Mouse (Mus musculus) megakaryocyte, adult 5-6 weeks (primary cell): ENCODE measurements around the gene Kmt5b. TPM values are rescaled to one million over a fixed set of nuclear protein-coding genes. Genes with fewer than 3 reads are reported as not detected.

Source experiments
- ATAC-seq: 2 replicates; pipeline ENCODE4 v1.8.0; 2016; ENCODE audit warnings: mild to moderate bottlenecking, inconsistent platforms; ENCODE audit not compliant: poor library complexity, severe bottlenecking
- total RNA-seq, 2 experiments: library from RNA; stranded (forward) in 1 of 2; stranded (reverse) in 1 of 2; fragments of 153-499, 151-499 nt in 1 of 2; fragments of 221-1000, 200-1000 nt in 1 of 2; gene quantifications; 2 replicates each; pipeline versions ENCODE4 v1.2.3 to v1.2.4; 2015 to 2017

Kmt5b gene
- total RNA-seq, 2 experiments from 2014 or later, result 28.5 to 44.7 TPM

DNA sequence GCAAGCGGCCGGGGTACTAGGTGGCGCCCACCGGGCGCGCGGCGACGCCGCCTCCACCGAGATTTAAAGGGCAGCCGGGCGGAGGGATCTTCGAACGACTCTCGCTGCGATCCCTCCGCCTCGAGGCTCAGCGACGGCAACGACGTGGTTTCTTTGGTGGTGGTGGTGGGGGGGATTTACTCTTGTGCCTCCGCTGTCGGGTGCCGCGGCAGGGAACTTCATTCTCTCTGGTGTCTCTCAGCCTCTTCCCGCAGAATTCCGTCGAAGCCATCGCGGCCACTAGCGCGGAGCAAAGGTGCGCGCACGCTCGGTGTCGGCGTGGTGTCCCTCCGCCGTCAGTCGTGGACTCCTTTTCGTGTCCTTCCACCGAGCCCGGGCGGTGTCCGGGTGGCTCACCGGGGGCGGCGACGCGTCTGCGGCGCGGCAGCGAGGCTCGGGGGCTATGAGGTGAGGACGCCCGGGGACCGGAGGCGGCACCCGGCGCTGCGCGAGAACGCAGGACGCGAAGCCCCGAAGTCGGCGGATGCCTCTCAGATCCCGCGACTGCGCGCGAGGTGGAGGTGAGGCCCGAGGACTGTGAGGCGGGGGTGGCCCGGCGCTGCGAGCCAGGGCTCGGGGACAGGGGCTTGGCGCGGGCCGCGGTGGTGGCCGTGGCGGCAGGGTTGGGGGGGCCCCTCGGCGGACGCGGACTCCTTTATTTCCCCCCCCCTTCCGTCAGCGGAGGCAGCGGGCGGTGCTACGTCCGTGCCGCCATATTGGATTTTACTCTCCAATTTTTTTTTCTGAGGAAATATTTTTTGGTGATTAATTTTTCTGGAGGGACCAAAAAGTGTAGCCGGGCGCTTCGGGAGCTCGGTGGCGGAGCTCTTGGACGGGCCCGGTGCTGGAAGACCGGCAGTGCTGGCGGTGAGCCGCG lies 818 bp downstream of the Kmt5b start:
- ATAC-seq, result peak; percentile 62

DNA sequence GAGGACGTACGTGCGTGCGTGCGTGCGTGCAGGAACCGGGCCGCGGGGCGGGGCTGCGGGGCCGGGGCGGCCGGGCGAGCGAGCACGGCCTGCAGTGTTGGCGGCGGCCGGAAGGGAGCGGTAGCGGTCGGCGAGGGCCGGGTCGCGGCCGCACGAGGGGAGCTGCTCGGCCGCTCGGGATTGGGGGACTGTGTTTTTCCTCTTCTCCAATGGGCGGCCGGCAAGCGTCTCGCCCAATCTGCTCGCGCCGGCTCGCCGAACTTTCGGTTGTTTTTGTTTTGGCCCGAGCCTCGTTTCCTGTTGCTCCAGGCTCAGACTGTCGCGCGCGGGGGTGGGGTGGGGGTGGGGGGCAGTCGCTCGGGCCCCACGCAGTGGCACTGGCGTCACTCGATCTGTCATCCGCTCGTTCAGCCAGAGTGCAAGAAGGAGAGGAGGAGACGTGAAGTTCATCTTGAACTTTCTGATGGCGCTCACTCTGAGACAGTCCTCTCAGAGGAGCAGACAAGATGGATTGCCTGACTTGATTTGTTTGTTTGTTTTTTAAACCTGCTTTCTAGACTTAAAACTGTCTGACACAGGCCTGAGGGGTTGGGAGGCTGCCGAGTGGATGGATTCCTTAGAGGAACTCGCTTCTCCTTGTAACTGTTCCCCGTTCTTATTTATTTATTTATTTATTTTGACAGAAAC lies 1.6 kb downstream of the Kmt5b start:
- ATAC-seq, result peak; percentile 93

DNA sequence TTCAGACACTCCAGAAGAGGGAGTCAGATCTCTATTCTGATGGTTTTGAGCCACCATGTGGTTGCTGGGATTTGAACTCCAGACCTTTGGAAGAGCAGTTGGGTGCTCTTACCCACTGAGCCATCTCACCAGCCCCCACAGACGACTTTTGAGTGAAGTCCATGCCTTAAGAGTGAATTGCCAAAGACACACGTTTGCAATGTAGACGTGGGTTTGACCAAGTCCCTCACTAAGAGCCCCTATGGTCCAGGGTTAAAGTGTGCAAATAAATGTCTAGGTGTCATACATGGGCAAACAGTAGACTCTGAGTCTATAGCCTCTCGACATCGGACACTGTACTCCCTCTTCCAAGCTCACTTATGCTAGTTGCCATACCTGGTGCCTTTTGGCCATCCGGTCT lies 2.3 kb downstream of the Kmt5b start:
- no peak for ATAC-seq

DNA sequence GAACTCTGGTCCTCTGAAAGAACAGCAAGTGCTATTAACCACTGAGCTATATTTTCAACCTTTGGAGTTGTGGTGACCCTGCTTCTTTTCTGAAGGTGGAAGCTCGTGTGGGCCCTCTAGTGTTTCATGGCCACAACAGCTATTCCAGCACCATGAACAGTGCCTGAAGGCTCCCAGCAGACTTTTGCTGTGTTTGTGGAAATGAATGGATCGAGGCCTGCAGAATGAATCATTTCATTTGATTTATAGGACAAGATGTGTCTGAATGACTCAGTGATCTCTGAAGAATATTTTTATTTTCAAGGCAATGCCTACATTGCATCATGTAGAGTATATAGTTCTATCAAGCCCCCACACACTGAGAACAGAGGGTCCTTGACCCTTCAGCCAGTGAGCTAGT lies 6.9 kb downstream of the Kmt5b start:
- ATAC-seq, result no peak

DNA sequence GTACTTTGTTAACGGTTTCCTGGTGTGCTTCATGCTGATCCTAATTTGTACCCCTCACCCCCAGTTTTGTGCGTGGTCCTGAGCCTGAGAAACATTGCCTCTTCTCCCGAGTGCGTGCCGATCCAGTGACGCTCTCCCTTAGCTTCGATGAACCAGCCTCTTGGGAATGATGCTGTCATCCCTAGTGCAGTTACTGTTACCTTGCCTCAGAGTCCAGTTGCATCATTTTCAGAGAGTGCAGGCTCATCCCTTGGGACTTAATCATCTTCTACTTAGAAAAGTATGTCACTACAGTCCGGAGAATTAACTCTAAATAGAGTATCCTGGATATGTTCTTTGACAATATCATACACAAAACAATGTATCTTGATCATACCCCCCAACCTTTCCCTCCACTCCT lies 11.5 kb downstream of the Kmt5b start:
- no peak for ATAC-seq

DNA sequence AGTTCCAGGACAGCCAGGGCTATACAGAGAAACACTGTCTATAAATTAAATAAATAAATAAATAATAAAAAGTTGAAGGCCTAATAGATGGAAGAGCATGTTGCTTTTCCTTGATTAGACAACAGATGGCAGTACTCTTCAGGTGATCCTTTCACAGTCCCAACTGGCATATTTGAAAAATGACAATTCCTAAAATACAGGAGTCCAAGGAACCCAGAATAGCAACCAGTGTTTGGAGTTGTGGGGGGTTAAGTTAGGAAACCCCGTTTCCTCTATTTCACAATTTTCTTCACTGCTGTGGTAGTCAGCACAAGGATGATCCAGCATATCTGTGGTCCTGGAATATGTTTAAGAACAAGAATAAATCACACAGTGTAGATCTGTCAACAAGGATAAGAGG lies 22.9 kb downstream of the Kmt5b start:
- no peak for ATAC-seq

DNA sequence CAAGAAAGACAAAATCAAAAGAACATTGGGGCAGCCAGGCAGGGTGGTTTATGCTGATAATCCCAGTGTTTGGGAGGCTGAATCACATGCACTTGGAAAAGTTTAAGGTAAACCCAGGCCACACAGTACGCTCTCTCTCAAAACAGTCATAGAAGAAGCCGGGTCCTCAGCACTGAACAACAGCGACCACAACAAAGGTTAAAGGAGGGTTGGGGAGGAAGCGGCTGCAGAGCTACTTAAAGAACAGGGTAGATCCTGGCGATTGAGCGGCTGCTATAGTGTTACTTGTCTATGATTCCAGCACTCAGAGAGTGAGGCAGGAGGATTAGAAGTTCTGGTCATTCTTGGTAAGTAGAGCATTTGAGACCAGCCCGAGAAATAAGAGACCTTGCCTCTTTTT lies 38.3 kb downstream of the Kmt5b start:
- ATAC-seq, result no peak

DNA sequence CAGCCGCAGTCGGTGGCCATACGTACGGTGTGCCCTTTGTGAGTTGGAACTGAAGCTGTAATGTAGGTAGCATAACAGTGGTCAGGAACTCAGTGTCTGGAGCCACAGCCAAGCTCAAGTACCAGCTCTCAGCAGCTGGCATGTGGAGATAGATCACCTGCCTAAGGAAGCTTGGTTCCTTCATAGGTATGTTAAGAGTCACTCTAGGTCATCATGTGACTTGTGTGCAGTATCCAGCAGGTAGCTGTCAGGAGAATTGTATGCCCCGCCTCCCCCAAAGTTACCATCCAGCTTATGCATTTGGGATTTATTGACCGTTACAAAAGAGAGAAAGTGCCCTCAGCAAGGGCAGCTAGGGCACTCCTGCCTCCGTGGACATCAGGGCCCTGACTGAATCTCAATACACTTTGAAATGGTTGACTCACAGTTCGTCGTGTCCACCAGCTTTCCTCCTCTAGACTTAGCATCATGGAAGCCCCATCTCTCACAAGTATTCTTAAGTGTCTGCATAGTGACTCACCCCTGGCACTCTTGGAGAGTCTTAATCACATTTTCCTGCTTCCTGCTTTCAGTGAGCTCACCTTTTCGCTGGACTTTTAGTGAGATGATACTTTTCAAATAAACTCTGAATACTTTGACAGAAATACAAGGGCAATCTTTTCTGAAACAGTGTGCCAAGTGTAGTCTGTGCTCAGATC lies 43.5 kb downstream of the Kmt5b start:
- no peak for ATAC-seq

DNA sequence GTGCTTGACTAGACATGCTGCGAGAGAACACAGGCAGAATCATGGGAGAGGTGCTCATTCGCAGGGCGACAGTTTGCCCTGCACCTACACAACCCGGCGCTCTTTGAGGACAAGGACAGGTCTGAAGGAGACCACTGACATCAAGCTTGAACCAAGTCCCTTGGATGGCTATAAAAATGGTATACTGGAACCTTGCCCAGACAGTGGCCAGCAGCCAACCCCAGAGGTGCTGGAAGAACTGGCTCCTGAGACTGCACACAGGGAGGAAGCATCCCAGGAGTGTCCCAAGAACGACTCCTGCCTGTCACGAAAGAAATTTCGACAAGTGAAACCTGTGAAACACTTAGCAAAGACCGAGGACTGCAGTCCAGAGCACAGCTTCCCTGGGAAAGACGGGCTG lies 47.2 kb downstream of the Kmt5b start:
- ATAC-seq, result no peak

DNA sequence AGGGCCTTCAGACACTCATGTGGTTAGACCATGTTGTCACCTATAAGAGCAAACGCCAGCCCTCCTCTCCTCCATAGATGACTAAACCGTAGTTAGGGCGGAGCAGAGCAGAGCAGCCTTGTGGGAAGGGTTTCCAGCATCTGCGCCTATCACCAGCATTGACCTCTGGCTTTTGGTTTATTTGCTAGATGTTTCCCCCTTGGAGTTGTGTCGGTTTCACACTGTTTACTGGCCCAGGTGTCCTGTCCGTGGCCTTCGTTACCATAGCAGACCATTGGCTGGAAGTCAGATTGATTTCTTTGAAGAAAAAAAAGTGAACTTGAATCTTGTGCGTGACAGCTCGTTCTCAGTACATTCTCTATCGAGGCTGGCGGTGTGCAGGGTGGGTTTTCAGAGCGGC lies 48.6 kb downstream of the Kmt5b start:
- ATAC-seq, result no peak

DNA sequence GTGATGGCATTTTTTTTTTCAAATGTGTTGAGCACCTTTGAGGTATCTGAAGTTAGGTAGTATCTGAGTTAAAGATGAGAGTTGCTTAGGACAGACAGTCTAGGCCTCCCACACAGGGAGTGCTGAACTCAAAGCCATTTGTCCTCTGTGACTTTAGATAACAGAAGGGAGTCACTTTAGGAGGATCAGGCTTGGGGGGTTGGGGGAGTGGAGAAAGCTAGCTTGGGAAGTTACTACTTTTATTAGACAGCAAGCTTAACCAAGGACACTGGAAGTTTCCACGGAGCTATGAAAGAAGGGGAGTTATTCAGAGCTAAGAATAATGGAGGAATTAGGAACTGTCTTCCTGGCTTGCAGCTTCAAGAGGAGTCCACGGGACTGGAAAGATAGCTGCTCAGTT lies 51.9 kb downstream of the Kmt5b start:
- ATAC-seq, result no peak

DNA sequence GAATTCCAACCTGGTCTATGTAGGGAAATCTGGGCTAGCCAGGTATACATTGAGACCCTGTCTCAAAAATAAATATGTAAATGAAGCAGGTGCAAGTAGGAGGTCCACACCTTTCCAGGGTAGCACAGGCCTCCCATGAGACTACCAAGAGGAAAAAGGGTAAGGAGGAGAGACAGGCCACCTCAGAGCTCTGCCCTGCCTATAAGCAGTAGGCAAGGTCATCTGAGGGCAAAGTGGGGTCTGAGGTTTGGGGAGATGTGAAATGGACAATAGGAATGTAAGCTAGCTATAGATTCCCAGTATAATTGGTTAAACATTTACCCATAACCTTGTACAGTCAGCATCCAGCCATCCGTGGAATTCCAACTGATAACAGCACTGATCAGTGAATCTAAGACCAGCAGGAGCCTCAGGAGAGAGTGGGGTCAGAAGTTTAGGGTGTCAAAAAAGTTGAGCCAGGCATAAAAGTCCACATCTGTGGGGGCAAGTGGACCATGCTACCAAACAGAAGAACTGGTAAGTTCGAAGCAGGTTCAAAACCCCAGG lies 52.8 kb downstream of the Kmt5b start:
- no peak for ATAC-seq

DNA sequence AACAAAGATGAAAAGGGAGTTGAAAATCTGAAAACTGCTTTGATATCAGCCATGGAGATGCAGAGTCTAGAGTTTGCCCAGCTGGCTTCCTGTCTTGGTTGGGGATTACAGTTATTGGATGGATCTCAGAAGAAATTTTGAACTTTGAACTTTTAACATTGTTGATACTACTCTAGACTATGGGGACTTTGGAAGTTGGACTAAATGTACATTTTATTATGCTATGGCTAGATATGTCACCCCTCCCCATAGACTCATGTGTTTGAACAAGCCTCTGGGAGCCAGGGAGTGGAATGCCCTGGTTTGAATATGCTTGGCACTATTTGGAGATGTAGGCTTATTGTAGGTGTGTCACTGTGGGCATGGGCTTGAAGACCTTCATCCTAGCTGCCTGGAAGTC lies 57.8 kb downstream of the Kmt5b start:
- ATAC-seq, result no peak

DNA sequence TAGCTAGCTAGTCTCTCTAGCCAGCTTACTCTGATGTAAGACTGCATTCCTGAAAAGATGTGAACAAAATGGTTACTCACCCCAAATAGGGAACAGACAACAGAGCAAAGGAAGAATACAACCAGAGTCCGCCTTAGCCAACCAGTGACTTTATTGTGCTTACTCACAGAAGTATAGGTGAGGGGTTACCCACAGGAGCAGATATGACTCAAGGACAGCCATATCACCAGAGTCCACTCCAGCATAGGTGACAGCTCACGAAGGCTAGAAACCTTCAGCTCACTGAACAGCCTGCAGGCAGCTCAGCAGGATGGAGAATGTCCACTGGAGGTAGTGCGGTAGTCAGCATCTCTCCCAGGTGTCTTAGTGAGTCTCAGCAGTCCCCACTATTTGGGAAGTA lies 62.6 kb downstream of the Kmt5b start:
- no peak for ATAC-seq

DNA sequence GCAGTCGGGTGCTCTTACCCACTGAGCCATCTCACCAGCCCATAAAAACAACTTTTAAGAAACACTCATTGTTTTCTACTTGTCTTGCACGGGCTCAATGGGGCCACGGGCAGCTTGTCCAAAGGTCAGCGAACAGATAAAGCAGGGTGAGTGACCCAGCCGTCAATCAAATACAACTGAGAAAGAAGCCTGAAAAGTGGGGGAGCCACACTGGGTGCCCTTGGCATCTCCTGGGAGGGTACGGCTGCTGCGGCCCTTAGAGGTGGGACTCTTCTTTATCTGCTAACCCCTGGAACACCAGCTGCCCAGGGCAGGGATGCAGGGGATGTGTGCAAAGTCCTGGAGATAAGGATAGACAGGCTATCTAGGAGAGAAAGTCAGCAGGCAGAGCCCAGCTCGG lies 64.5 kb downstream of the Kmt5b start:
- no peak for ATAC-seq

DNA sequence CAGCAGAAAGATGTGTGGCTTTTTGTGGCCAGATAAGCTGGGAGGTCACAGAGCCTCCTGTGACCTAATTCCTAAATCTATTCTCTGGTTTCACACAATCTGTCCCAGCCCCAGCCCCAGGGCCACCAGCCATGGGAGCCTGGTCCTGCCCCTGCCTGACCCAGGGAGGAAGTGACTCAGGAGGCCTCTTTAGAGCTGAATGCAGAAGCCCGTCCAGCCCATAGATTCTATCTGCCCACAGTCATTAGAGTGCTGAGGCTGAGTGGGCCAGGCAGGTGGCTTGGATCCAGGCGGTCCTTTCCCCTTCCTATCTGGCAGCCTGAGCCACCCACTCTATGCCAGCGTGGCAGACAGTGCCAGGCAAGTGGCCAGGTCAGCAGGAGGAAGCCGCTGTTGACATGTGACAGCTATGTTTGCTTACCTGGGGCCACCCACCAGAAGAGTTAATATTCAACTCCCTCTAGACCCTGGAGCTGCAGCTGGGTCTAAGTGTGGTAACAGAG lies 65.7 kb downstream of the Kmt5b start:
- peak; percentile 98 for ATAC-seq

DNA sequence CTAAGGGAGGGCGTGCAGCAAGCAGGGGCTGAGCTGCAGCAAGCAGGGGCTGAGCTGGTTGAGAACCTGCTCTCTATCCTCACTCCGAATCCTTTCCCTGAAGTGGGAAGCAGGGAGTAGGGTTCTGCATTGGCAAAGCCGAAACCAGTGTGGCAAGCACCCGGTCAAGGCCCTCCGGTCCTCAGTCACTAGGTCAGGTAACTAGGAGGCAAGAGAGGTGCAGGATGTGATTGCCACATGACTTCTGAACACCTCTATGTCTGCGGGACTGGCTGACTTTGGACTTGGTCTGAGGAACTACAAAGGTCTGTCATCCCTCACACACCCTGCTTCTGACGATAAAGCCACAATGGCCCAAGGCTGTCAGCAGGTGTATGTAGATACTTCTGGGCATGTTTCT lies 67.1 kb downstream of the Kmt5b start:
- no peak for ATAC-seq

DNA sequence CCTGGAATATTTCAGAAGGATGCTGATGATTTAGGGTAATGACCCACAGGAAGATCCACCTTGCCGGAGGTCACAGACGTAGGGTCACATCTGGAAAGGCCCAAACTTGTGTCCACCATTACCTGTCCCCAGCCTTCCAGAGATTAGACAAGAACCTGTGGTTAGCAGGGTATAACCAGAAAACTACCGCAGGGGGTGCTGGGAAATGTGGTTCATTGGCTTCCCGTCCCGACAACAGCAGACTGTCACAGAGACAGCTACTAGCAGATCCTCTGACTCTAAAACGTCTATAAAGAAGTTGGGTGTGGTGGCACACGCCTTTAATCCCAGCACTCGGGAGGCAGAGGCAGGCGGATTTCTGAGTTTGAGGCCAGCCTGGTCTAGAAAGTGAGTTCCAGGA lies 69.6 kb downstream of the Kmt5b start:
- no peak for ATAC-seq

DNA sequence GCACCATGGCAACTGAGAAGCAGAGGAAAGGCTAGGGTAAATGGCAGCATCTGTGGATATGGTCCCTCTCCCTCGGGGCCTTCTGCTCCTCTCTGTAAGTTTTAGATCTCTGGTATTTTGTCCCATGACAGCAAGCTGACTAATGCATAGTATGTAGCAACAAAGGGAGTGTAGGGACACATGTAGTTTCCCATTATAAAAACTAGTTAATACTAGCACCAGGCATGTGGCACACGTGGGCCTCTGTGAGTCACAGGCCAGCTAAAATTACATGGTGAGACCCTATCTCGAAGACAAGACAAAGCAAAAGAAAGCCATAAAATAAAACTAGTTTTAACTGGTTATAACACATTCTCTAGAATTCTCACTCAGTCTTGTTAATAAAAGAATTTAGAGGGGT lies 71.7 kb downstream of the Kmt5b start:
- ATAC-seq, result no peak

DNA sequence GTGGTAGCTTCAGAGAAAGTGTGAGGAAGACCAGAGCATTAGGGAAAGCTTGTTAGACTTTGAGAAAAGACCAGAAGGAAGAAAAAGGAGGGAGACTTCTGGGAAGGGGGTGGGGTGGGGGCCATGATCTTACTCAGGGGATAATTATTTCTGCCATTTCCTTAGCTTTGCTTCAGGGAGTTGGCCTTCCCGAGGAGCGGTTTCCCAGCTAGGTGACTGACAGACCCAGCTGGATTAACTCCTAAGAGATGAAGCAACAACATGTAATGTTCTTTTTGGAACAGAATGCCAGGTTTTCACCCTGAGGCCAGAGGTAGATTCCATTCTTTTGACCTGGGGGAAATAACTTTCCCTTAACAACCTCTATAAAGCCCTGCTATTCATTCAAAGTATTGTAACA lies 72.5 kb downstream of the Kmt5b start:
- no peak for ATAC-seq

DNA sequence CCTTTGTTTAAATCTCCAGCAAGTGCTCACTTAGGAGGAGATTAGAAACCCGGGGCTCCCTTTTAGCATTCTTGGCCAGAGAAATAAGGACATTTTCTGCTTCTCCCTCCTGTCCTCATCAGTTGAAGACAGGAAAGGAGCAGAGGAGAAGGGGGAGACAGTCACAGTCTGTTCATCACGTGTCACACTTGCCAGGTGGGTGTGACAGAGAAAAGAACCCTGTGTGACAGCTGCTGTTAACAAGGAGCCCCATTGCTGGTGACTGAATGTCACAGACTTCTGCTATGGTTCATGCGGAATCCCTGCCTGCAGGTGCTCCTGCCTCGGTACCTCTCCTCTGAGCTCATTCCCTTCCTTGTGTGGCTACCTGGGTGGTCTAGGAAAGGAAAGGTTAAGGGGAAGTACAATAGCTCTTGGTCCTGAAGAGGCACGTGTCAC lies 73.0 kb downstream of the Kmt5b start:
- ATAC-seq, result no peak
